Mouse (Mus musculus): Measurements from ENCODE around the gene Zfp664.

Gene Zfp664

GRCm38 (mm10) chr5:124862013-124862866 lies at the start of gene Zfp664, which contains the start of gene Ccdc92:
Gene Zfp664, plus strand, starts transcription at chr5:124862691.
Gene Ccdc92, minus strand, starts transcription at chr5:124862424.
- ATAC-seq (ENCODE audit: low TSS enrichment): peak; percentile 81

- no peak for ATAC-seq (ENCODE audit: low TSS enrichment)
These were observed 47.7 kb upstream of the Zfp664 start for GRCm38 (mm10) chr5:124814797-124815196.

GRCm38 (mm10) chr5:124817050-124817449 lies 45.4 kb upstream of the Zfp664 start:
- ATAC-seq (ENCODE audit: low TSS enrichment): no peak

GRCm38 (mm10) chr5:124822128-124822894 lies 40.2 kb upstream of the Zfp664 start:
- ATAC-seq (ENCODE audit: low TSS enrichment): no peak

GRCm38 (mm10) chr5:124830331-124830730 lies 32.2 kb upstream of the Zfp664 start:
- no peak for ATAC-seq (ENCODE audit: low TSS enrichment)

GRCm38 (mm10) chr5:124835218-124835617 lies 27.3 kb upstream of the Zfp664 start:
- ATAC-seq (ENCODE audit: low TSS enrichment): peak; percentile 42; the same call in 1 of the 2 replicates

- ATAC-seq (ENCODE audit: low TSS enrichment): no peak
These were observed 26.4 kb upstream of the Zfp664 start for GRCm38 (mm10) chr5:124836075-124836474.

- ATAC-seq (ENCODE audit: low TSS enrichment): peak; percentile 56
These were observed 25.9 kb upstream of the Zfp664 start for GRCm38 (mm10) chr5:124836621-124837020.

- ATAC-seq (ENCODE audit: low TSS enrichment): no peak
These were observed 22.3 kb upstream of the Zfp664 start for GRCm38 (mm10) chr5:124840202-124840601.

GRCm38 (mm10) chr5:124840669-124841068 lies 21.8 kb upstream of the Zfp664 start:
- ATAC-seq (ENCODE audit: low TSS enrichment): no peak

GRCm38 (mm10) chr5:124843386-124843785 lies 19.1 kb upstream of the Zfp664 start:
- ATAC-seq (ENCODE audit: low TSS enrichment): no peak

GRCm38 (mm10) chr5:124844929-124845328 lies 17.6 kb upstream of the Zfp664 start:
- no peak for ATAC-seq (ENCODE audit: low TSS enrichment)

- no peak for ATAC-seq (ENCODE audit: low TSS enrichment)
These were observed 15.5 kb upstream of the Zfp664 start for GRCm38 (mm10) chr5:124847014-124847413.

GRCm38 (mm10) chr5:124848994-124849393 lies 13.5 kb upstream of the Zfp664 start:
- ATAC-seq (ENCODE audit: low TSS enrichment): no peak

GRCm38 (mm10) chr5:124851572-124851971 lies 10.9 kb upstream of the Zfp664 start:
- ATAC-seq (ENCODE audit: low TSS enrichment): no peak

- ATAC-seq (ENCODE audit: low TSS enrichment): no peak
These were observed 10.2 kb upstream of the Zfp664 start for GRCm38 (mm10) chr5:124852294-124852693.

GRCm38 (mm10) chr5:124853079-124853478 lies 9.4 kb upstream of the Zfp664 start:
- ATAC-seq (ENCODE audit: low TSS enrichment): peak; percentile 76; the same call in 1 of the 2 replicates

- no peak for ATAC-seq (ENCODE audit: low TSS enrichment)
These were observed 8.3 kb upstream of the Zfp664 start for GRCm38 (mm10) chr5:124854202-124854601.

- ATAC-seq (ENCODE audit: low TSS enrichment): 0 out of 2 replicates have a peak, but pooled peaks have one; percentile 32
These were observed 2.5 kb upstream of the Zfp664 start for GRCm38 (mm10) chr5:124860013-124860412.

- peak; percentile 10; the same call in 1 of the 2 replicates for ATAC-seq (ENCODE audit: low TSS enrichment)
These were observed 1.0 kb upstream of the Zfp664 start for GRCm38 (mm10) chr5:124861463-124861862.

GRCm38 (mm10) chr5:124862871-124863741 lies 615 bp downstream of the Zfp664 start:
- no peak for ATAC-seq (ENCODE audit: low TSS enrichment)

GRCm38 (mm10) chr5:124868981-124869380 lies 6.5 kb downstream of the Zfp664 start:
- peak; percentile 79 for ATAC-seq (ENCODE audit: low TSS enrichment)

Data from frontal cortex, adult (tissue).